Mouse (Mus musculus): Measurements from ENCODE around the gene Arhgef28. TPM values are rescaled to one million over a fixed set of nuclear protein-coding genes. Genes with fewer than 3 reads are reported as not detected.
A peak's percentile ranks its signal among the peaks of the same experiment; 100 is the strongest.

The Arhgef28 gene
- total and polyA plus RNA-seq, 3 experiments = 0.11 TPM; not detected in 2

DNA sequence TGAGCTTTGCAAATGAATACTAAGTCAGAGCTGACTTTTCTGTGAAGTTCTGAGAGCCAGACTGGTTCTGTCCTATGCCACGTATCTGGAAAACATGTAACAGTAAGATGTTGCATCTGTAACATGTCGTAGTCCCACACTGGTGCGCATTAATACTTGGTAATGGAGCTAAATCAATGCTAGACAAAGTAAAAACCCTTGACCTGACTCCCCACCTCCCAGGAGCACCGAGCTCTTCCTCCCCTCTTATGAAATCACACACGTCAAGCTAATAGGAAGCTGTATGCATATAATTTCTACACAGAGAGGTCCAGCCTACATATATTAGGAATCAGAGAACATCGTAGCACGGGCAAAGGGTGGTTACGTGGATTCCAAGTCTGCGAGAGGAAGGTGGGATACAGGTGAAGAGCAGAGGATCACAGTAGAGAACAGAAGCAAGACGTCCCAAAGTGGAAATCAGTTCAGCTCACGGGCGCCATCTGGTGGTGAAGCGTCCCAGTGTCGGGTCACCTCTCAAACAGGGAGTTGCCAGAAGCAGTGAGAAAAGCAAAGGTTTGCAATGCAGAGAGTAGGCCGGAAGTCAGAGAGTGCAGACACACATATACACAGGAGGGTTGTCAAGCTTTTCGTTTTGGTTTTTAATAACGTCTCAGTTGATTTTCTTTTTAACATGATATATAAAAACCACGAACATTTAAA, 267.5 kb downstream of the Arhgef28 start:
- H3K27me3 ChIP-seq (ENCODE audit: insufficient read depth, low read length) = peaks cover 9% of the 10 kb centered on the region
- H3K36me3 ChIP-seq (replicated peaks) = no peaks in the 10 kb centered on the region
- TF ChIP-seq CTCF (IDR thresholded peaks at IDR 0.05; ENCODE audit: low read depth, low read length) (peak; percentile 73), GATA1 (IDR thresholded peaks at IDR 0.05; ENCODE audit: borderline replicate concordance, low read length) (no peak)
- H3K4me3 ChIP-seq (ENCODE audit: low read depth, low read length) = no peak overlapping the region
- no peaks in the 10 kb centered on the region for H3K4me1 ChIP-seq (ENCODE audit: insufficient read depth, low read depth, low read length)
- H3K9me3 ChIP-seq (replicated peaks) = no peaks in the 10 kb centered on the region
- DNase-seq (ENCODE audit: low spot score) (peak; percentile 52), ATAC-seq (ENCODE audit: extremely low read depth, insufficient number of reproducible peaks, low FRiP score, poor library complexity, severe bottlenecking) (no peak)

- peaks cover 9% of the 10 kb centered on the region for H3K27me3 ChIP-seq (ENCODE audit: insufficient read depth, low read length)
- no peak for ATAC-seq (ENCODE audit: extremely low read depth, insufficient number of reproducible peaks, low FRiP score, poor library complexity, severe bottlenecking)
- peak; percentile 14 for DNase-seq (ENCODE audit: low spot score)
Observed at GRCm38 (mm10) chr13:97937919-97938318, 268.3 kb downstream of the Arhgef28 start.

DNA sequence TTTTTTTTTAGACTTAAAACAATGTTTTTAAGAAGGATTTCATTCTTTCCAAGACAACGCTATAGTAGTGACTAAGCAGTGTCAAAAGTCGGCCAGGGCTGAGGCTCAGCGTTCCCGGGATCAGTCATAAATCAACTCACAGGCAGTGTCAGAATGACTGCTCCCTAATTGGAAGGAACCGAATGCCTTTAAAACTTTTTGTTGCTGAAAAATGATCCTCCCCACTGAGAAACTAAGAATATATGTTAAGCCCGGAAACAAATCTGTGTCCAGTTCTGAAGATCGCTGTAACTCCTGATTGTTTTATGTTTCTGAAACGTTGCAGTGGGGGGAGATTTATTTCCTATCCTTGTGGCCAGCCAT, 278.1 kb downstream of the Arhgef28 start:
- DNase-seq (ENCODE audit: low spot score) (no peak), ATAC-seq (ENCODE audit: extremely low read depth, insufficient number of reproducible peaks, low FRiP score, poor library complexity, severe bottlenecking) (no peak)
- Histone ChIP-seq H3K36me3 (replicated peaks) (no peaks in the 10 kb centered on the region), H3K27me3 (ENCODE audit: insufficient read depth, low read length) (peaks cover 19% of the 10 kb centered on the region), H3K4me1 (ENCODE audit: insufficient read depth, low read depth, low read length) (no peaks in the 10 kb centered on the region), H3K9me3 (replicated peaks) (no peaks in the 10 kb centered on the region), H3K4me3 (ENCODE audit: low read depth, low read length) (no peak overlapping the region)
- TF ChIP-seq CTCF (IDR thresholded peaks at IDR 0.05; ENCODE audit: low read depth, low read length) (no peak), TAL1 (conservative IDR thresholded peaks at IDR 0.05; ENCODE audit: low read depth, low read length) (no peak), GATA1 (IDR thresholded peaks at IDR 0.05; ENCODE audit: borderline replicate concordance, low read length) (no peak), GATA2 (IDR thresholded peaks at IDR 0.05; ENCODE audit: borderline replicate concordance, low read depth, low read length) (no peak), POLR2AphosphoS5 (IDR thresholded peaks at IDR 0.05; ENCODE audit: insufficient replicate concordance, low read depth, low read length) (no peak)

More at GRCm38 (mm10) chr13:97937919-97938318, 268.3 kb downstream of the Arhgef28 start:
- Histone ChIP-seq H3K36me3 (replicated peaks) (no peaks in the 10 kb centered on the region), H3K9me3 (replicated peaks) (no peaks in the 10 kb centered on the region), H3K4me3 (ENCODE audit: low read depth, low read length) (no peak overlapping the region), H3K4me1 (ENCODE audit: insufficient read depth, low read depth, low read length) (no peaks in the 10 kb centered on the region)
- no peak for TF ChIP-seq TAL1 (conservative IDR thresholded peaks at IDR 0.05; ENCODE audit: low read depth, low read length)
- no peak for TF ChIP-seq GATA1 (IDR thresholded peaks at IDR 0.05; ENCODE audit: borderline replicate concordance, low read length)
- peak; percentile 35; the same call in 1 of the 2 replicates for TF ChIP-seq CTCF (IDR thresholded peaks at IDR 0.05; ENCODE audit: low read depth, low read length)
- no peak for TF ChIP-seq GATA2 (IDR thresholded peaks at IDR 0.05; ENCODE audit: borderline replicate concordance, low read depth, low read length)
- TF ChIP-seq POLR2AphosphoS5 (IDR thresholded peaks at IDR 0.05; ENCODE audit: insufficient replicate concordance, low read depth, low read length) = no peak

DNA sequence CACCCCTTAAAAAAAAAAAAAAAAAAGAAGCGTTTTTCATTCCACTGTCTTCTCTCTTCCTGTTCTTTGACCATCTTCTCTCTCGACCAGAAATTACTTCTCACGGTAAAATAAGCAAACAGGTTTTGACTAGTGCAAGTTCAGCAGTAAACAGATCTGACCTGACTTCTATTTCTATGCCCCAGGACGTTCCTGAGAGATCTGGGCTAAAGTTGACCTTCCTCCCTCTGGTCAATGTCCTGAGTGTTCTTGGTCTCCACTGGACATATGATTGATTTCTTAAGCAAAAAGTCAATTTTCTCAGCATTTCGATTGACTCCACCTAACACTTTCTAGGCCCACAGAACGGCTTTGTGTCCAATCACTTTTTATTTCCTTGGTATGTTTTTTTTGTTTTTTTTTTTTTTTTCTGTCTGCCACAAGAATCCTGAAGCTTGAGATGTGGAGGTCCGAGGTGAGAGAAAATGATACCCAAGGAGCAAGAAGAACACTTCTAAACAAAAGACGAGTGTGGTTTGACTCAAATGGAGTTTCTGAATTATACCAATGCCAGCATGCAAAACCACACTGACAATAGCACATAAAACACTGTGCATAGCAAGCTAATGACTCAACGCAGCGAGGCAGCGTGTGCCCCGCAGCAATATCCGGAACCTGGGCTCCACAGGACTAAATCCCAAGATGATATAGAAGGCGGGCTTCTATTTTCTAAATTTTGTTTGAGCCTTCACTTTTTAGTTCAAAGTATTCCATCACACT, 278.7 kb downstream of the Arhgef28 start:
- DNase-seq (ENCODE audit: low spot score) = no peak
- ATAC-seq (ENCODE audit: extremely low read depth, insufficient number of reproducible peaks, low FRiP score, poor library complexity, severe bottlenecking) = no peak
- Histone ChIP-seq H3K9me3 (replicated peaks) (no peaks in the 10 kb centered on the region), H3K4me1 (ENCODE audit: insufficient read depth, low read depth, low read length) (no peaks in the 10 kb centered on the region), H3K36me3 (replicated peaks) (no peaks in the 10 kb centered on the region), H3K4me3 (ENCODE audit: low read depth, low read length) (no peak overlapping the region), H3K27me3 (ENCODE audit: insufficient read depth, low read length) (peaks cover 22% of the 10 kb centered on the region)
- no peak for TF ChIP-seq POLR2AphosphoS5 (IDR thresholded peaks at IDR 0.05; ENCODE audit: insufficient replicate concordance, low read depth, low read length)

DNA sequence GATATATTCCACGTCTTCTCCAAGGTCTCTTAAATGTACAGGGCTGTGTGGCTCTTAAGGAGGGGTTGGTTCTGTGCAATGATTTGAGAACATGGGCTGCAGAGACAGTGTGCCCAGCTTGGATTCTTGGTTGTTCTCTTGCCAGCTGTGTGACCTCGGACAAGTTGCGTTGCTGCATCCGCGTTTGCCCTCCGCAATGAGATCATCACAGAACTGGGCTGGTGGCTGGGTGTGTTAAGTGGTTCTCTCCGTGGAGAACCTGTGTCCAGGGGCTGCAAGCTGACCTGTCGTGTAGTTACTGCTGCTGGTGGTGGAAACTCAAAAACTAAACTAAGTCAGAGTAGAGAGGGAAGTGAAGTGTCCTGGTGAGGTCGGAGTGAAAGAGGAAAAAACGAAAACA, 279.9 kb downstream of the Arhgef28 start:
- Histone ChIP-seq H3K27me3 (ENCODE audit: insufficient read depth, low read length) (peaks cover 22% of the 10 kb centered on the region), H3K4me3 (ENCODE audit: low read depth, low read length) (no peak overlapping the region), H3K4me1 (ENCODE audit: insufficient read depth, low read depth, low read length) (no peaks in the 10 kb centered on the region), H3K9me3 (replicated peaks) (no peaks in the 10 kb centered on the region), H3K36me3 (replicated peaks) (no peaks in the 10 kb centered on the region)
- TF ChIP-seq GATA1 (IDR thresholded peaks at IDR 0.05; ENCODE audit: borderline replicate concordance, low read length) = no peak
- TF ChIP-seq TAL1 (conservative IDR thresholded peaks at IDR 0.05; ENCODE audit: low read depth, low read length) = no peak
- no peak for TF ChIP-seq POLR2AphosphoS5 (IDR thresholded peaks at IDR 0.05; ENCODE audit: insufficient replicate concordance, low read depth, low read length)
- TF ChIP-seq GATA2 (IDR thresholded peaks at IDR 0.05; ENCODE audit: borderline replicate concordance, low read depth, low read length) = no peak
- TF ChIP-seq CTCF (IDR thresholded peaks at IDR 0.05; ENCODE audit: low read depth, low read length) = no peak
- no peak for DNase-seq (ENCODE audit: low spot score)
- no peak for ATAC-seq (ENCODE audit: extremely low read depth, insufficient number of reproducible peaks, low FRiP score, poor library complexity, severe bottlenecking)

GRCm38 (mm10) chr13:97923009-97923408, 283.2 kb downstream of the Arhgef28 start:
- no peak overlapping the region for H3K4me3 ChIP-seq (ENCODE audit: low read depth, low read length)
- no peaks in the 10 kb centered on the region for H3K4me1 ChIP-seq (ENCODE audit: insufficient read depth, low read depth, low read length)
- no peaks in the 10 kb centered on the region for H3K9me3 ChIP-seq (replicated peaks)
- H3K36me3 ChIP-seq (replicated peaks) = no peaks in the 10 kb centered on the region
- H3K27me3 ChIP-seq (ENCODE audit: insufficient read depth, low read length) = peaks cover 22% of the 10 kb centered on the region
- DNase-seq (ENCODE audit: low spot score) = no peak
- TF ChIP-seq POLR2AphosphoS5 (IDR thresholded peaks at IDR 0.05; ENCODE audit: insufficient replicate concordance, low read depth, low read length) = no peak
- ATAC-seq (ENCODE audit: extremely low read depth, insufficient number of reproducible peaks, low FRiP score, poor library complexity, severe bottlenecking) = no peak
